ENCODE assay signal across 25 mouse cellular contexts in genomic region chr10:68388802-68389201, GRCm38 (mm10).
DNase-seq lines count a peak whose midpoint lies in the region; ATAC-seq and TF ChIP-seq lines count a peak whose summit lies in the region.
"Had no signal": no experiment of that assay in that cellular context is flagged by ENCODE, and none has a peak within 500 bp of the region (broad histone marks: within the 10 kb centered on the region; RNA-seq: fewer than 3 reads in every experiment).

No protein-coding gene starts in this region.

- dilution Hi-C loops in CH12.LX (cut with MboI; ENCODE audit: extremely low pct_ligation_motif_present, extremely low pct_unique_long_range_greater_than_20kb, low sequenced_read_pairs) = no loop called here

- no peak; the same call in 1 of the 2 replicates for TF ChIP-seq EP300 in CH12.LX (IDR thresholded peaks at IDR 0.05; ENCODE audit: low read length)

- H3K79me2 ChIP-seq in CH12.LX (replicated peaks; ENCODE audit: control insufficient read depth, extremely low read depth, insufficient read depth, poor library complexity, severe bottlenecking) = no peaks in the 10 kb centered on the region

- H3K4me2 ChIP-seq in CH12.LX (ENCODE audit: insufficient read depth, low read depth, poor library complexity, severe bottlenecking) = no peak overlapping the region
- H3K4me2 ChIP-seq: forebrain, embryonic 13.5 days; heart, embryonic 11.5 days; intestine, embryonic 15.5 days; kidney, embryonic 15.5 days; limb, embryonic 15.5 days; liver, embryonic 15.5 days; lung, embryonic 15.5 days had no signal

- TF ChIP-seq CTCF in left cerebral cortex, adult 2 months (IDR thresholded peaks at IDR 0.05) = no peak
- no peak for TF ChIP-seq CTCF in CH12.LX (conservative IDR thresholded peaks at IDR 0.05 in 1 of 2, IDR thresholded peaks at IDR 0.05 in 1 of 2; ENCODE audit: low read depth in 2 of 2, low read length in 2 of 2)

- H3K36me3 ChIP-seq in CH12.LX (replicated peaks in 1 of 2; ENCODE audit: control insufficient read depth in 1 of 2, insufficient read depth in 1 of 2, low read length in 1 of 2) = no peaks in the 10 kb centered on the region
- H3K36me3 ChIP-seq: intestine, embryonic 15.5 days; kidney, embryonic 15.5 days; limb, embryonic 15.5 days; liver, embryonic 15.5 days; lung, embryonic 15.5 days had no signal

- peak; percentile 27 to 39 for DNase-seq in left cerebral cortex, adult 2 months (ENCODE audit: extremely low spot score in 1 of 2, low spot score in 2 of 2)
- no peak for DNase-seq in left cerebral cortex, postnatal 4 days
- no peak for DNase-seq in CH12.LX (ENCODE audit: extremely low read depth)
- DNase-seq in left cerebral cortex, adult 9 months (ENCODE audit: low spot score in 2 of 2) = peak; percentile 22 to 37
- DNase-seq in right cerebral cortex, postnatal 25 days = peak; percentile 24
- no peak for DNase-seq in gastrocnemius, postnatal 14 days
- no peak for DNase-seq in spleen, adult 18-20 months
- DNase-seq: adrenal gland, postnatal 10 days; B cell, adult 2 months; cerebellum, adult 9-10 months; kidney, postnatal 36 days; layer of hippocampus, postnatal 36 days; lung, postnatal 36 days; midbrain, embryonic 14.5 days; retina, postnatal 1 day; thymus, postnatal 14 days had no signal

- TF ChIP-seq POLR2A in CH12.LX (IDR thresholded peaks at IDR 0.05; ENCODE audit: low read depth, low read length) = no peak

- no peak for ATAC-seq in megakaryocyte, adult 5-6 weeks (ENCODE audit: poor library complexity, severe bottlenecking)
- ATAC-seq: forebrain, embryonic 13.5 days; hindbrain, embryonic 16.5 days had no signal

- H3K4me1 ChIP-seq in CH12.LX (ENCODE audit: control insufficient read depth in 1 of 2, insufficient read depth in 2 of 2) = peaks cover 11 to 19% of the 10 kb centered on the region in 2 experiments
- H3K4me1 ChIP-seq: forebrain, embryonic 13.5 days; intestine, embryonic 15.5 days; kidney, embryonic 15.5 days; limb, embryonic 15.5 days; liver, embryonic 15.5 days; lung, embryonic 15.5 days had no signal

- no peak overlapping the region for H3K27ac ChIP-seq in left cerebral cortex, adult 2 months
- H3K27ac ChIP-seq in CH12.LX (ENCODE audit: insufficient read depth, low read depth) = no peak overlapping the region
- H3K27ac ChIP-seq: forebrain, embryonic 13.5 days; intestine, embryonic 15.5 days; kidney, embryonic 15.5 days; limb, embryonic 15.5 days; liver, embryonic 15.5 days; lung, embryonic 15.5 days had no signal

- H3K27me3 ChIP-seq in CH12.LX (replicated peaks) = no peaks in the 10 kb centered on the region
- H3K27me3 ChIP-seq: forebrain, embryonic 13.5 days; intestine, embryonic 15.5 days; kidney, embryonic 15.5 days; limb, embryonic 15.5 days; liver, embryonic 15.5 days; lung, embryonic 15.5 days had no signal

- no peaks in the 10 kb centered on the region for H3K9me3 ChIP-seq in CH12.LX (replicated peaks; ENCODE audit: low read length)
- H3K9me3 ChIP-seq: intestine, embryonic 15.5 days; kidney, embryonic 15.5 days; limb, embryonic 15.5 days; liver, embryonic 15.5 days; lung, embryonic 15.5 days had no signal

- intact Hi-C loops in left cerebral cortex, adult 2 months (cut with DNase I) = no loop called here
- intact Hi-C loops in left cerebral cortex, postnatal 4 days (cut with DNase I) = no loop called here
- intact Hi-C loops in gastrocnemius, postnatal 14 days (cut with DNase I; ENCODE audit: low total_unique reads) = no loop called here

- in situ Hi-C loops in CH12.LX (cut with MboI; ENCODE audit: low pct_ligation_motif_present, low pct_unique_long_range_greater_than_20kb, low sequenced_read_pairs) = no loop called here

- no peak overlapping the region for H3K4me3 ChIP-seq in left cerebral cortex, adult 2 months
- H3K4me3 ChIP-seq in CH12.LX (replicated peaks in 1 of 3; ENCODE audit: low read depth in 2 of 3, low read length in 2 of 3, poor library complexity in 1 of 3) = no peak overlapping the region
- H3K4me3 ChIP-seq: forebrain, embryonic 13.5 days; intestine, embryonic 15.5 days; kidney, embryonic 15.5 days; limb, embryonic 15.5 days; liver, embryonic 15.5 days; lung, embryonic 15.5 days had no signal

- TF ChIP-seq RAD21 in CH12.LX (IDR thresholded peaks at IDR 0.05; ENCODE audit: low read depth, low read length) = no peak

- H3K9ac ChIP-seq in CH12.LX (ENCODE audit: insufficient read depth, low read depth) = no peak overlapping the region
- H3K9ac ChIP-seq: forebrain, embryonic 13.5 days; intestine, embryonic 15.5 days; kidney, embryonic 15.5 days; limb, embryonic 15.5 days; liver, embryonic 15.5 days; lung, embryonic 15.5 days had no signal

TF ChIP-seq in CH12.LX, 34 proteins besides CTCF, POLR2A, EP300 and RAD21:
- TF ChIP-seq NRF1 (IDR thresholded peaks at IDR 0.05; ENCODE audit: low read depth, low read length) (peak; percentile 72), MAFK (IDR thresholded peaks at IDR 0.05; ENCODE audit: insufficient replicate concordance, low read length) (0 out of 2 replicates have a peak, but pooled peaks have one; percentile 20), KAT2A (IDR thresholded peaks at IDR 0.05; ENCODE audit: insufficient replicate concordance, low read length) (no peak)

Comparison
In these comparisons a context has a peak if more than half of its experiments do, and no peak if none do; other contexts are left out.
1. DNase-seq: peak in left cerebral cortex, adult 2 months (2 of 2), left cerebral cortex, adult 9 months (2 of 2) and right cerebral cortex, postnatal 25 days (single experiment); none in left cerebral cortex, postnatal 4 days (single experiment), CH12.LX (single experiment), gastrocnemius, postnatal 14 days (single experiment) and spleen, adult 18-20 months (0 of 2).